Mouse (Mus musculus): Measurements from ENCODE around the gene Ak8.

GRCm38 (mm10) chr2:28859303-28859702 is 159.3 kb downstream of the Ak8 start:
- no peak for TF ChIP-seq CTCF (IDR thresholded peaks at IDR 0.05; ENCODE audit: borderline replicate concordance, extremely low read depth, insufficient read depth, insufficient read length)
- no peak for TF ChIP-seq POLR2A (IDR thresholded peaks at IDR 0.05; ENCODE audit: borderline replicate concordance, extremely low read depth, insufficient read depth, insufficient read length, poor library complexity, severe bottlenecking)
